Mouse (Mus musculus) bone marrow macrophage, adult 2 months (primary cell): ENCODE data around the gene Siah2.

Experiments
- CTCF ChIP-seq: IDR thresholded peaks from 2 replicates; pipeline ENCODE4 v1.5.1; 2012; ENCODE audit warnings: low read depth, mild to moderate bottlenecking, low read length, moderate library complexity
- POLR2A ChIP-seq: IDR thresholded peaks from 2 replicates; pipeline ENCODE4 v1.6.1; 2012; ENCODE audit warnings: mild to moderate bottlenecking, low read depth, low read length, borderline replicate concordance

GRCm38 (mm10) chr3:58682336-58682735, 9.9 kb downstream of the Siah2 start:
- TF ChIP-seq POLR2A (no peak), CTCF (no peak)
